Mouse (Mus musculus): Measurements from ENCODE around the gene Ttl.

DNA sequence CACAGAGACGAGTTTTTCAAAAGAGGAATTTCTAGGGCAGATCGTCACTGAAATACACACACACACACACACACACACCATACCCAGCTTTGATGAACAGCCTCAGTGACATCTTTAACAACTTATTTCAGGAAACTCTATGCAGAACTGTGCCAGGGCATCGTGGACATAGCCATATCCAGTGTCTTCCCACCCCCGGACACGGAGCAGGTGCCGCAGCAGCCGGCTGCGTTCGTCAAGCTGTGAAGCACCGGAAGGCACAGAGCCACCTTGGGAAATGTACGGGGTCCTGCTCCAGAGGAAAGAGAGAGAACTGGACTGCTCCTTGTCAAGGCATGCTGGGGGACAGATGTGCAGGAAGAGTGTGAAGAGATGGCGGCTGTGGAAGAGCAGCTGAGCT lies 27.1 kb downstream of the Ttl start:
- TF ChIP-seq CTCF (IDR thresholded peaks at IDR 0.05; ENCODE audit: control insufficient read depth, insufficient read depth, low read length) (no peak), POLR2A (IDR thresholded peaks at IDR 0.05; ENCODE audit: borderline replicate concordance, control insufficient read depth, low read depth, low read length) (no peak)

All from bone marrow, adult 2 months (tissue).